Mouse (Mus musculus): ENCODE results near the gene Ift43.

DNA sequence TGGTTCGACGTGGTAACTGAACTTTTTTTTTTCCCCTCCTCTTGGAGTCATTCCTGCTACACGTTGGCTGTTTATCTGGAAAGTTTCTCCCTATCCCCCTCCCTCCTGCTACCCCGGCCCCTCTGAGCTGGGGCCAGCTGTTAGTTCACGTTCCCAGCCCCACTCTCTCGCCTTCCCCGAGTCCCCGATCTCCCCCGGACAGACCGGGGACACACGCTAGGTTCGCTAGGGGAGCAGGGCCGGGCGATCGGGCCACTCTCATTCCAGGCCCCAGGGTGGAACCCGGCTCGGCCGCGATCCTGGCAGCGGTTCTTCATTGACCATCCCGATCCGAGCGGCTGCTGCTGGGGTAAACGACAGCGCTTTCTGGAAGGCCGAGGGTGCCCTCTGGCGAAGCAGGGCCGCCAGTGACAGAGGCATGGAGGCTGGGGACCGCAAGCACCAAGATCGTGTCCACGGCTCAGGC is 3.1 kb upstream of the Ift43 start:
- TF ChIP-seq CTCF (IDR thresholded peaks at IDR 0.05; ENCODE audit: control insufficient read depth, insufficient read depth, low read length) (peak; percentile 82), POLR2A (IDR thresholded peaks at IDR 0.05; ENCODE audit: borderline replicate concordance, control insufficient read depth, low read depth, low read length) (no peak)
